Mouse (Mus musculus): ENCODE results near the gene Homer2. TPM values are rescaled to one million over a fixed set of nuclear protein-coding genes. Genes with fewer than 3 reads are reported as not detected.
A peak's percentile ranks its signal among the peaks of the same experiment; 100 is the strongest.

The Homer2 gene
- polyA plus RNA-seq, 1 experiment from 2014 or later = 11.9 TPM

GRCm38 (mm10) chr7:81657631-81658347 is 49.5 kb downstream of the Homer2 start:
- H3K27ac ChIP-seq (replicated peaks) = no peak overlapping the region
- WGBS = 85% methylated on average over 2 of the region's 2 CpGs
- H3K9me3 ChIP-seq (replicated peaks) = no peaks in the 10 kb centered on the region
- peaks cover 24% of the 10 kb centered on the region for H3K4me1 ChIP-seq
- H3K27me3 ChIP-seq (ENCODE audit: low read depth, poor library complexity, severe bottlenecking) = no peaks in the 10 kb centered on the region
- H3K4me3 ChIP-seq = no peak overlapping the region
- no peaks in the 10 kb centered on the region for H3K36me3 ChIP-seq
- no peak for DNase-seq (ENCODE audit: low spot score)

DNA sequence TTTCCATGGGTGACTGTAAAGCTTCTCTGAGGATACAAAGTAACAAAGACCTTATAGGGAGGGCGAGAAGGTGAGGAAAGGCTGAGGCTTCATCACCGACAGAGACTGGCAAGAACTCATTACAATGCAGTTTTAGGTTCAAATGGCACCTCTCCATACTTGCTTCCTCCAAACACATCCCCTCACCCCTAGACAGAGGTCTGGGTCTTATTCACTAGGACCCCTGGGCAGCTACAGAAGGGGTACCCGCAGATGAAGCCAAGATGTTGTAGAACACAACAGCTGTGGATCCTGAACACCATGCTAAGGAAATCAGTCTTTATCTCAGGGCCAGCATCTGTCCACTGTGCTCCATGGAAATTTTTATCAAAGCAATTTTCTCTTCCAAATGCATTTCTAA is 50.3 kb downstream of the Homer2 start:
- H3K36me3 ChIP-seq = no peaks in the 10 kb centered on the region
- H3K27me3 ChIP-seq (ENCODE audit: low read depth, poor library complexity, severe bottlenecking) = no peaks in the 10 kb centered on the region
- WGBS = 91% methylated on average over 3 of the region's 3 CpGs
- H3K27ac ChIP-seq (replicated peaks) = no peak overlapping the region
- DNase-seq (ENCODE audit: low spot score) = no peak
- peaks cover 31% of the 10 kb centered on the region for H3K4me1 ChIP-seq
- H3K4me3 ChIP-seq = no peak overlapping the region
- H3K9me3 ChIP-seq (replicated peaks) = no peaks in the 10 kb centered on the region

- DNase-seq (ENCODE audit: low spot score) = no peak
- 89% methylated on average over 8 of the region's 8 CpGs for WGBS
- no peak overlapping the region for H3K27ac ChIP-seq (replicated peaks)
Observed at GRCm38 (mm10) chr7:81656635-81657034, 50.7 kb downstream of the Homer2 start.

DNA sequence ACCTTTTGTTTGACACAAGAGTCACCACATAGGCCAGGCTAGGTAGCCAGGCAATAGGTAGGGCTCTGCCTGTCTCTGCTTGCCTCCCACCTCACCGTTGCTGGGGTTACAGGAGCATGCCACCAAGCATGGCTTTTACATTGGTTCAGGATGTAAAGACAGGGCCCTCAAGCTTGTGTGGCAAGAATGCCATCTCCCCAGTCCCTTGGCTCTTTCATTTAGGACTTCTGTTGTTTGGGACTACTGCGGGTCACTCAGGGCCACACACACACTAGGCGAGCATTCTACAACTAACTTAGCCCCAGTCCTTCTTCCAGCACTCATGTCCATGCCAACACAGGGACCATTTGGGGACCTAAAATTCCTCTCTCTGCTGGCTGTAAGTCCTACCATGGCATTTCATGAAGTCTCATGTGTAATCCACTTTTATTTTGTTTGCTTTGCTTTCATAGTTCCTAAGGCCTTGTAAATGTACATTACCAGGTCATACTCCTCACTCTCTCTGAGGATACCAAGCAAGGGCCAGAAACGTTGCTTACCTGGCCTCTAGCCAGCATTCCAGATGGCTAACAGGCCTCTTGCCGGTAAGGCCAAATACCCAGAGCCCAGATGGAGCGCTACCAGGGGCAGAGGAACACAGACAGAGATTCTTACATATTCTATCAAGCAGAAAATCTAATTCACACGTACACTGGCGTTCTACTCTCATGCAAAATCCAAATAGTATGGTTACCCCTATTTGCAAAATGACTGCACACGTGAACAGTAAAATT is 52.2 kb downstream of the Homer2 start:
- 85% methylated on average over 9 of the region's 9 CpGs for WGBS
- Histone ChIP-seq H3K27ac (replicated peaks) (no peak overlapping the region), H3K4me3 (no peak overlapping the region), H3K4me1 (peaks cover 45% of the 10 kb centered on the region), H3K36me3 (no peaks in the 10 kb centered on the region), H3K9me3 (replicated peaks) (no peaks in the 10 kb centered on the region), H3K27me3 (ENCODE audit: low read depth, poor library complexity, severe bottlenecking) (no peaks in the 10 kb centered on the region)
- no peak for DNase-seq (ENCODE audit: low spot score)

More at GRCm38 (mm10) chr7:81656635-81657034, 50.7 kb downstream of the Homer2 start:
- Histone ChIP-seq H3K36me3 (no peaks in the 10 kb centered on the region), H3K9me3 (replicated peaks) (no peaks in the 10 kb centered on the region), H3K4me1 (peaks cover 34% of the 10 kb centered on the region), H3K27me3 (ENCODE audit: low read depth, poor library complexity, severe bottlenecking) (no peaks in the 10 kb centered on the region), H3K4me3 (no peak overlapping the region)

- H3K36me3 ChIP-seq = no peaks in the 10 kb centered on the region
- H3K4me3 ChIP-seq = no peak overlapping the region
- WGBS = 66% methylated on average over 8 of the region's 8 CpGs
- H3K27ac ChIP-seq (replicated peaks) = no peak overlapping the region
- H3K27me3 ChIP-seq (ENCODE audit: low read depth, poor library complexity, severe bottlenecking) = no peaks in the 10 kb centered on the region
- peaks cover 54% of the 10 kb centered on the region for H3K4me1 ChIP-seq
- no peaks in the 10 kb centered on the region for H3K9me3 ChIP-seq (replicated peaks)
- no peak for DNase-seq (ENCODE audit: low spot score)
Observed at GRCm38 (mm10) chr7:81653988-81654387, 53.3 kb downstream of the Homer2 start.

GRCm38 (mm10) chr7:81652296-81652695 is 55.0 kb downstream of the Homer2 start:
- Histone ChIP-seq H3K4me1 (peaks cover 54% of the 10 kb centered on the region), H3K4me3 (no peak overlapping the region), H3K27me3 (ENCODE audit: low read depth, poor library complexity, severe bottlenecking) (no peaks in the 10 kb centered on the region), H3K9me3 (replicated peaks) (no peaks in the 10 kb centered on the region), H3K36me3 (no peaks in the 10 kb centered on the region), H3K27ac (replicated peaks) (no peak overlapping the region)
- DNase-seq (ENCODE audit: low spot score) = no peak
- WGBS = 73% methylated on average over 2 of the region's 2 CpGs

GRCm38 (mm10) chr7:81651284-81651683 is 56.0 kb downstream of the Homer2 start:
- Histone ChIP-seq H3K27ac (replicated peaks) (peak overlapping the region; percentile 46; the same call in 1 of the 2 replicates), H3K36me3 (no peaks in the 10 kb centered on the region), H3K9me3 (replicated peaks) (no peaks in the 10 kb centered on the region), H3K4me1 (peaks cover 52% of the 10 kb centered on the region), H3K27me3 (ENCODE audit: low read depth, poor library complexity, severe bottlenecking) (no peaks in the 10 kb centered on the region), H3K4me3 (no peak overlapping the region)
- 76% methylated on average over 5 of the region's 5 CpGs for WGBS
- DNase-seq (ENCODE audit: low spot score) = no peak

DNA sequence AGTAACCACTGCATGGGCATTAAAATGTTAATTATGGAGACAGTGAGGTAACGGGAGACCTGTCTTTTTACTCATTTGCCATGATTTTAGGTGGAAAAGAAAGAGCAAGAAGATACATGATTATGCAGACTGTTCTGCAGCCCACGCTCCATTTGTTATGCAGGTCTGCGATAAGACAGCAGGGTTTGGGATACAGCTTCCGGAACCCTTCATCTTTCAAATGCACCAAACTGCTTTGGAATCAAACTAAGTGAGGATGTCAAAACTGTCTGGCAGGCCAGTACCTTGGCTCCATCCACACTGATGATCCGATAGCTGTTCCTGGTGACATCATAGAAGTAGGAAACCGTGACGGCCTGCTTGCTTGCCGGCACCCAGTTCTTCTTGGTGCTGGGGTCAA is 58.1 kb downstream of the Homer2 start:
- no peak overlapping the region for H3K27ac ChIP-seq (replicated peaks)
- H3K4me3 ChIP-seq = no peak overlapping the region
- no peaks in the 10 kb centered on the region for H3K36me3 ChIP-seq
- DNase-seq (ENCODE audit: low spot score) = no peak
- no peaks in the 10 kb centered on the region for H3K9me3 ChIP-seq (replicated peaks)
- H3K4me1 ChIP-seq = peaks cover 44% of the 10 kb centered on the region
- no peaks in the 10 kb centered on the region for H3K27me3 ChIP-seq (ENCODE audit: low read depth, poor library complexity, severe bottlenecking)
- WGBS = 89% methylated on average over 8 of the region's 8 CpGs

DNA sequence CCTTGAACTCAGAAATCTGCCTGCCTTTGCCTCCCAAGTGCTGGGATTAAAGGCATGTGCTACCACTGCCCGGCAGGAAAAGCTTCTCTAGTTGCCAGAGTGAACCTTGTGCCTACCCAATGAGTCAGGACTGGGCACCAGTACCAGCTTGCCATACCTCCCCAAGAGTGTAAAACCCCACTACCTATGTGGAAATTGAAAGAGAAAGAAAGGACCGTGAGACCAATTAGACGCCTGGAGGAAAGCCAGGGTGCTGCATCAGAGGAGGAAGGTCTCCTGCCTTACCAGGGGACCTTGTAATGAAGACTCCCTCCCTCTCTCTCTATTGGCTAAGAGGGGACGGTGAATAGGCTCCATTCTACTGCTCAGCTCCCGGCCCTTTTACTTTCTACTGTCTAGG is 59.4 kb downstream of the Homer2 start:
- Histone ChIP-seq H3K27me3 (ENCODE audit: low read depth, poor library complexity, severe bottlenecking) (no peaks in the 10 kb centered on the region), H3K36me3 (no peaks in the 10 kb centered on the region), H3K27ac (replicated peaks) (no peak overlapping the region), H3K4me1 (peaks cover 32% of the 10 kb centered on the region), H3K4me3 (no peak overlapping the region), H3K9me3 (replicated peaks) (no peaks in the 10 kb centered on the region)
- 70% methylated on average over 5 of the region's 5 CpGs for WGBS
- no peak for DNase-seq (ENCODE audit: low spot score)

- Histone ChIP-seq H3K4me3 (no peak overlapping the region), H3K4me1 (peaks cover 5% of the 10 kb centered on the region; the same call in 1 of the 2 replicates), H3K9me3 (replicated peaks) (no peaks in the 10 kb centered on the region), H3K27me3 (ENCODE audit: low read depth, poor library complexity, severe bottlenecking) (no peaks in the 10 kb centered on the region), H3K36me3 (no peaks in the 10 kb centered on the region), H3K27ac (replicated peaks) (no peak overlapping the region)
- no peak for DNase-seq (ENCODE audit: low spot score)
- WGBS = 79% methylated on average over 7 of the region's 7 CpGs
Observed at GRCm38 (mm10) chr7:81644551-81645235, 62.6 kb downstream of the Homer2 start.

DNA sequence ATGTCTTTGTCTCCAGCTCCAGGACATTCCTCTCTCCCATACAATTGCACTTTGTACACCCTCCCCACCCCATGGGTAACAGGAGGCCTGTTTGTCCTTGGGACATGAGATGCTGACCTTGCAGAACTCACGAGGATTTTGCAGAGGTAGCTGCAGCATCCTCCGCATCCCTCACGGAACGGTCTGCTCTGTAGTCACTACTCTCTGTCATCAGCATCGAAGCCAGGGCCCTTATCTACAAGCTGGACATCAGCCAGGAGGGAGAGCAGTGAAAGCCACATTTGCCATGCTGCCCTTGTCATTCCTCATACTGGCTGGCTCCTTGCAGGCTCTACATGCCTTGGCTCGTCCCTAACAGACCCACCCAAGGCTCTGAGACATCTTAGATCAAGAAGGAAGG is 66.2 kb downstream of the Homer2 start:
- Histone ChIP-seq H3K27me3 (ENCODE audit: low read depth, poor library complexity, severe bottlenecking) (no peaks in the 10 kb centered on the region), H3K4me3 (no peak overlapping the region), H3K4me1 (no peaks in the 10 kb centered on the region), H3K36me3 (no peaks in the 10 kb centered on the region), H3K27ac (replicated peaks) (no peak overlapping the region), H3K9me3 (replicated peaks) (no peaks in the 10 kb centered on the region)
- DNase-seq (ENCODE audit: low spot score) = no peak
- 91% methylated on average over 6 of the region's 6 CpGs for WGBS

- Histone ChIP-seq H3K27me3 (ENCODE audit: low read depth, poor library complexity, severe bottlenecking) (no peaks in the 10 kb centered on the region), H3K36me3 (0 out of 2 replicates have a peak, but pooled peaks cover 5% of the 10 kb centered on the region), H3K27ac (replicated peaks) (no peak overlapping the region), H3K9me3 (replicated peaks) (no peaks in the 10 kb centered on the region), H3K4me1 (no peaks in the 10 kb centered on the region), H3K4me3 (no peak overlapping the region)
- 71% methylated on average over 6 of the region's 6 CpGs for WGBS
- no peak for DNase-seq (ENCODE audit: low spot score)
Observed at GRCm38 (mm10) chr7:81632586-81632985, 74.7 kb downstream of the Homer2 start.
